Comparison of ENCODE assay signal across 32 mouse cellular contexts in the genomic region with DNA sequence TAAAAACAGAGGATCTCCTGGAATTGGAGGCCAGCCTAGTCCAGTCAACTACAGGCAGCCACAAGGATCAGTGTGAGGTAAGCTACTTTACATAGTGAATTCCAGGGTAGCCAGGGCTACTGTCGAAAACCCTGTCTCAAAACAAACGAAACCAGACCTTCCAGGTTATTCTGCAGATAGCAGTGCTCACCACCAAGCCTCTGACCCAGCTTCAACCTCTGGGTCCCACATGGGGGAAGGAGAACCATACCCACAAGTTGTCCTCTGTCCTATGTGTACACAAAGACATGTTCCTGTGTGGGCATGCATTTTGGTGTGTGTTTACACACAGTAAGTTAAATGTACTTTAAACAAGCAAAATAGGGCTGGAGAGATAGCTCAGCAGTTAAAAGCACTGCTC. TPM values are rescaled to one million over a fixed set of nuclear protein-coding genes. Genes with fewer than 3 reads are reported as not detected.
A peak's percentile ranks its signal among the peaks of the same experiment; 100 is the strongest.
DNase-seq lines count a peak whose midpoint lies in the region; ATAC-seq and TF ChIP-seq lines count a peak whose summit lies in the region.
"Had no signal": no experiment of that assay in that cellular context is flagged by ENCODE, and none has a peak within 500 bp of the region (broad histone marks: within the 10 kb centered on the region; RNA-seq: fewer than 3 reads in every experiment).

No protein-coding gene starts in this region.

- H3K36me3 ChIP-seq in heart, postnatal 0 days (replicated peaks; ENCODE audit: control insufficient read depth, insufficient read depth, low read length): no peaks in the 10 kb centered on the region
- peaks cover 2% of the 10 kb centered on the region; the same call in 1 of the 2 replicates for H3K36me3 ChIP-seq in heart, embryonic 10.5 days
- no peaks in the 10 kb centered on the region for H3K36me3 ChIP-seq in midbrain, embryonic 11.5 days (ENCODE audit: control insufficient read depth, insufficient read depth, low read length)
- no peaks in the 10 kb centered on the region for H3K36me3 ChIP-seq in midbrain, embryonic 16.5 days (ENCODE audit: control insufficient read depth, insufficient read depth, low read length)
- H3K36me3 ChIP-seq in liver, embryonic 15.5 days (replicated peaks): 0 out of 2 replicates have a peak, but pooled peaks cover 7% of the 10 kb centered on the region
- H3K36me3 ChIP-seq in stomach, embryonic 16.5 days (ENCODE audit: control insufficient read depth, insufficient read depth, low read length): no peaks in the 10 kb centered on the region
- H3K36me3 ChIP-seq: limb, embryonic 13.5 days; neural tube, embryonic 15.5 days had no signal

- H3K4me3 ChIP-seq in heart, postnatal 0 days (ENCODE audit: low read depth, low read length): no peak overlapping the region
- H3K4me3 ChIP-seq in heart, embryonic 10.5 days: no peak overlapping the region
- H3K4me3 ChIP-seq in midbrain, embryonic 11.5 days (ENCODE audit: low read depth, low read length): no peak overlapping the region
- no peak overlapping the region for H3K4me3 ChIP-seq in midbrain, embryonic 16.5 days (ENCODE audit: low read depth, low read length)
- no peak overlapping the region for H3K4me3 ChIP-seq in liver, embryonic 15.5 days (replicated peaks)
- H3K4me3 ChIP-seq in stomach, embryonic 16.5 days (replicated peaks; ENCODE audit: low read length): no peak overlapping the region
- H3K4me3 ChIP-seq: heart, embryonic 12.5 days; limb, embryonic 13.5 days; lung, embryonic 15.5 days; neural tube, embryonic 15.5 days had no signal

- H3K27me3 ChIP-seq in heart, postnatal 0 days (ENCODE audit: control insufficient read depth, insufficient read depth, low read length): no peaks in the 10 kb centered on the region
- H3K27me3 ChIP-seq in heart, embryonic 10.5 days (ENCODE audit: insufficient read depth, poor library complexity, severe bottlenecking): no peaks in the 10 kb centered on the region
- no peaks in the 10 kb centered on the region for H3K27me3 ChIP-seq in midbrain, embryonic 11.5 days (ENCODE audit: control insufficient read depth, insufficient read depth, low read length)
- no peaks in the 10 kb centered on the region for H3K27me3 ChIP-seq in midbrain, embryonic 16.5 days (ENCODE audit: control insufficient read depth, insufficient read depth, low read depth, low read length)
- H3K27me3 ChIP-seq in liver, embryonic 15.5 days: no peaks in the 10 kb centered on the region
- no peaks in the 10 kb centered on the region for H3K27me3 ChIP-seq in stomach, embryonic 16.5 days (ENCODE audit: control insufficient read depth, insufficient read depth, low read length)
- H3K27me3 ChIP-seq: heart, embryonic 12.5 days; limb, embryonic 13.5 days; lung, embryonic 15.5 days; neural tube, embryonic 15.5 days had no signal

- no peak for DNase-seq in heart, postnatal 0 days (ENCODE audit: low spot score)
- DNase-seq in heart, embryonic 10.5 days (ENCODE audit: low spot score): no peak
- peak; percentile 61 for DNase-seq in midbrain, embryonic 11.5 days (ENCODE audit: low spot score, missing footprints)
- no peak for DNase-seq in gastrocnemius, postnatal 10 days
- DNase-seq in thymus, postnatal 14 days: no peak
- DNase-seq: adrenal gland, adult 8-10 months; cerebellum, adult 11 months; cerebellum, adult 9-11 months; heart, postnatal 10 days; kidney, adult 9 months; kidney, postnatal 14 days; layer of hippocampus, adult 9-11 months; midbrain, embryonic 14.5 days; retina, postnatal 1 day; right cerebral cortex, postnatal 14 days; thymus, adult 2 months had no signal

- TF ChIP-seq EP300 in heart, postnatal 0 days (IDR thresholded peaks at IDR 0.05; ENCODE audit: low read depth): no peak

- no peak overlapping the region for H3K9ac ChIP-seq in heart, postnatal 0 days (replicated peaks; ENCODE audit: low read depth, low read length)
- H3K9ac ChIP-seq in midbrain, embryonic 11.5 days (ENCODE audit: low read length): no peak overlapping the region
- H3K9ac ChIP-seq in midbrain, embryonic 16.5 days (ENCODE audit: low read depth, low read length): no peak overlapping the region
- H3K9ac ChIP-seq in liver, embryonic 15.5 days: no peak overlapping the region
- H3K9ac ChIP-seq in stomach, embryonic 16.5 days (ENCODE audit: low read length): no peak overlapping the region
- H3K9ac ChIP-seq: forebrain, postnatal 0 days; heart, embryonic 12.5 days; hindbrain, embryonic 14.5 days; limb, embryonic 13.5 days; lung, embryonic 15.5 days; neural tube, embryonic 15.5 days had no signal

- H3K9me3 ChIP-seq in heart, postnatal 0 days (replicated peaks; ENCODE audit: control insufficient read depth, low read length): no peaks in the 10 kb centered on the region
- H3K9me3 ChIP-seq in heart, embryonic 10.5 days: no peaks in the 10 kb centered on the region
- H3K9me3 ChIP-seq in midbrain, embryonic 11.5 days (ENCODE audit: control insufficient read depth, low read length): no peaks in the 10 kb centered on the region
- H3K9me3 ChIP-seq in midbrain, embryonic 16.5 days (replicated peaks; ENCODE audit: control insufficient read depth, low read length, poor library complexity, severe bottlenecking): no peaks in the 10 kb centered on the region
- H3K9me3 ChIP-seq in liver, embryonic 15.5 days (replicated peaks): no peaks in the 10 kb centered on the region
- H3K9me3 ChIP-seq in stomach, embryonic 16.5 days (replicated peaks; ENCODE audit: control insufficient read depth, low read length): no peaks in the 10 kb centered on the region
- H3K9me3 ChIP-seq: G1E; heart, embryonic 12.5 days; limb, embryonic 13.5 days; lung, embryonic 15.5 days; neural tube, embryonic 15.5 days had no signal

- 0 out of 2 replicates have a peak overlapping the region, but pooled peaks have one; percentile 4 for H3K27ac ChIP-seq in heart, postnatal 0 days (ENCODE audit: low read depth)
- no peak overlapping the region; the same call in 1 of the 2 replicates for H3K27ac ChIP-seq in heart, embryonic 10.5 days
- H3K27ac ChIP-seq in midbrain, embryonic 11.5 days (ENCODE audit: low read depth, low read length): no peak overlapping the region
- H3K27ac ChIP-seq in midbrain, embryonic 16.5 days (ENCODE audit: low read length): no peak overlapping the region
- H3K27ac ChIP-seq in liver, embryonic 15.5 days (replicated peaks): peak overlapping the region; percentile 69
- H3K27ac ChIP-seq in stomach, embryonic 16.5 days (ENCODE audit: low read length): no peak overlapping the region
- H3K27ac ChIP-seq: hindbrain, embryonic 14.5 days; limb, embryonic 13.5 days; lung, embryonic 15.5 days; macrophage; neural tube, embryonic 15.5 days had no signal

- H3K4me1 ChIP-seq in heart, postnatal 0 days (ENCODE audit: control insufficient read depth, insufficient read depth): peaks cover 33% of the 10 kb centered on the region
- H3K4me1 ChIP-seq in heart, embryonic 10.5 days: peaks cover 22% of the 10 kb centered on the region
- peaks cover 10% of the 10 kb centered on the region; the same call in 1 of the 2 replicates for H3K4me1 ChIP-seq in midbrain, embryonic 11.5 days (ENCODE audit: control insufficient read depth, insufficient read depth, low read length)
- peaks cover 22% of the 10 kb centered on the region for H3K4me1 ChIP-seq in midbrain, embryonic 16.5 days (ENCODE audit: control insufficient read depth, insufficient read depth, low read length)
- H3K4me1 ChIP-seq in liver, embryonic 15.5 days (replicated peaks): peaks cover 56% of the 10 kb centered on the region
- H3K4me1 ChIP-seq in stomach, embryonic 16.5 days (ENCODE audit: control insufficient read depth, insufficient read depth, low read length): peaks cover 24% of the 10 kb centered on the region

- ATAC-seq in heart, postnatal 0 days (ENCODE audit: insufficient read depth, low read depth): no peak
- ATAC-seq in midbrain, embryonic 11.5 days (ENCODE audit: low FRiP score): no peak
- no peak for ATAC-seq in midbrain, embryonic 16.5 days
- ATAC-seq in liver, embryonic 15.5 days (ENCODE audit: insufficient read depth): peak; percentile 11; the same call in 1 of the 2 replicates
- ATAC-seq in stomach, embryonic 16.5 days (ENCODE audit: insufficient read depth, low FRiP score): peak; percentile 57; the same call in 1 of the 2 replicates
- ATAC-seq: intestine, postnatal 0 days had no signal

- no peak overlapping the region for H3K4me2 ChIP-seq in heart, postnatal 0 days (ENCODE audit: low read depth, low read length)
- H3K4me2 ChIP-seq in midbrain, embryonic 11.5 days: no peak overlapping the region
- no peak overlapping the region for H3K4me2 ChIP-seq in midbrain, embryonic 16.5 days (ENCODE audit: low read length)
- H3K4me2 ChIP-seq in liver, embryonic 15.5 days: 0 out of 2 replicates have a peak overlapping the region, but pooled peaks have one; percentile 48
- no peak overlapping the region for H3K4me2 ChIP-seq in stomach, embryonic 16.5 days (ENCODE audit: low read depth, low read length)
- H3K4me2 ChIP-seq: heart, embryonic 12.5 days; hindbrain, embryonic 14.5 days; limb, embryonic 13.5 days; lung, embryonic 15.5 days; neural tube, embryonic 15.5 days had no signal

- 41% methylated on average over 2 of the region's 2 CpGs for WGBS in heart, postnatal 0 days
- WGBS in heart, embryonic 10.5 days: 49% methylated on average over 2 of the region's 2 CpGs
- 72% methylated on average over 2 of the region's 2 CpGs for WGBS in midbrain, embryonic 11.5 days
- 75% methylated on average over 2 of the region's 2 CpGs for WGBS in midbrain, embryonic 16.5 days
- WGBS in liver, embryonic 15.5 days (ENCODE audit: insufficient replicate concordance): 52% methylated on average over 2 of the region's 2 CpGs
- WGBS in stomach, embryonic 16.5 days: 50% methylated on average over 2 of the region's 2 CpGs

- TF ChIP-seq CTCF in heart, postnatal 0 days (IDR thresholded peaks at IDR 0.05; ENCODE audit: low read depth): no peak

RNA-seq across cellular contexts. Expression of a gene that starts 58.1 kb away (rescaled TPM):
- total RNA-seq in heart, postnatal 0 days (2014; rRNA removed; ENCODE audit: low replicate concordance): not detected in 2 replicates
- not detected in 2 replicates for polyA plus RNA-seq in heart, postnatal 0 days (2015; fragmentation: Nextera tagmentation; extraction: Ambion mirVana)
- 0.15 and 0.60 TPM in 2 replicates for polyA plus RNA-seq in heart, embryonic 10.5 days (2016; fragmentation: Nextera tagmentation; extraction: Ambion mirVana)
- polyA plus RNA-seq in midbrain, embryonic 11.5 days (2014; fragmentation: Nextera tagmentation; extraction: Ambion mirVana): 179 and 186 TPM in 2 replicates
- polyA plus RNA-seq in midbrain, embryonic 16.5 days (2015; fragmentation: Nextera tagmentation; extraction: Ambion mirVana): 424 and 528 TPM in 2 replicates
- 0.23 and 0.36 TPM in 2 replicates for polyA plus RNA-seq in liver, embryonic 15.5 days (2015; fragmentation: Nextera tagmentation; extraction: Ambion mirVana)
- 5.7 and 6.5 TPM in 2 replicates for polyA plus RNA-seq in stomach, embryonic 16.5 days (2015; fragmentation: Nextera tagmentation; extraction: Ambion mirVana)
- under 1 TPM; 0.38 to 0.40 TPM for total RNA-seq in gastrocnemius, postnatal 10 days (2021)
- total RNA-seq: gastrocnemius, adult 8-10 months; granulocyte monocyte progenitor cell, adult 5-6 weeks; heart, postnatal 10 days; hematopoietic stem cell, adult 5-6 weeks had no signal
- polyA plus RNA-seq: erythroblast, embryonic 14.5 days; G1E; macrophage had no signal

RNA-seq across cellular contexts. Expression of a gene that starts 58.5 kb away (rescaled TPM):
- 33.9 and 48.1 TPM in 2 replicates for total RNA-seq in heart, postnatal 0 days (2014; rRNA removed; ENCODE audit: low replicate concordance)
- polyA plus RNA-seq in heart, postnatal 0 days (2015; fragmentation: Nextera tagmentation; extraction: Ambion mirVana): 92.7 and 111 TPM in 2 replicates
- polyA plus RNA-seq in heart, embryonic 10.5 days (2016; fragmentation: Nextera tagmentation; extraction: Ambion mirVana): 71.8 and 86.3 TPM in 2 replicates
- 73.5 and 79.6 TPM in 2 replicates for polyA plus RNA-seq in midbrain, embryonic 11.5 days (2014; fragmentation: Nextera tagmentation; extraction: Ambion mirVana)
- 85.7 and 93.4 TPM in 2 replicates for polyA plus RNA-seq in midbrain, embryonic 16.5 days (2015; fragmentation: Nextera tagmentation; extraction: Ambion mirVana)
- 42.7 and 44.4 TPM in 2 replicates for polyA plus RNA-seq in liver, embryonic 15.5 days (2015; fragmentation: Nextera tagmentation; extraction: Ambion mirVana)
- 86.4 and 91.2 TPM in 2 replicates for polyA plus RNA-seq in stomach, embryonic 16.5 days (2015; fragmentation: Nextera tagmentation; extraction: Ambion mirVana)
- 10 to 100 TPM; 33.4 to 34.7 TPM for total RNA-seq in gastrocnemius, postnatal 10 days (2021)

Comparison
In these comparisons a context has a peak if more than half of its experiments do, and no peak if none do; other contexts are left out.
1. H3K27ac ChIP-seq: peak in heart, postnatal 0 days (single experiment) and liver, embryonic 15.5 days (single experiment); none in heart, embryonic 10.5 days (single experiment), midbrain, embryonic 11.5 days (single experiment), midbrain, embryonic 16.5 days (single experiment) and stomach, embryonic 16.5 days (single experiment).
2. ATAC-seq: peak in liver, embryonic 15.5 days (single experiment) and stomach, embryonic 16.5 days (single experiment); none in heart, postnatal 0 days (single experiment), midbrain, embryonic 11.5 days (single experiment) and midbrain, embryonic 16.5 days (single experiment).
3. RNA of a gene that starts 58.1 kb away (polyA plus RNA-seq): 424 to 528 TPM in midbrain, embryonic 16.5 days and 179 to 186 TPM in midbrain, embryonic 11.5 days; 5.7 to 6.5 TPM in stomach, embryonic 16.5 days, 0.15 to 0.60 TPM in heart, embryonic 10.5 days, 0.23 to 0.36 TPM in liver, embryonic 15.5 days and not detected in heart, postnatal 0 days; every median in the first group is over 10 times any median in the second.